Mouse (Mus musculus) lung, adult 2 months (tissue): ENCODE measurements around the gene Zfp385b. TPM values are rescaled to one million over a fixed set of nuclear protein-coding genes. Genes with fewer than 3 reads are reported as not detected.

Experiments
- DNase-seq: peaks from one replicate; pipeline ENCODE4 v3.0.0; 2022
- H3K4me1 ChIP-seq: fragments of 200-500 bp; 2 replicates; pipeline ENCODE4 v1.6.1; 2011; ENCODE audit warnings: low read length; ENCODE audit not compliant: control insufficient read depth, insufficient read depth
- H3K4me3 ChIP-seq: fragments of 200-500 bp; replicated peaks from 2 replicates; pipeline ENCODE3; 2011; ENCODE audit warnings: low read depth, mild to moderate bottlenecking, control low read depth, low read length; ENCODE audit errors: extremely low read depth
- CTCF ChIP-seq: fragments of 200-500 bp; IDR thresholded peaks from 2 replicates; pipeline ENCODE4 v1.5.1; 2011; ENCODE audit warnings: mild to moderate bottlenecking, low read length, control low read depth; ENCODE audit not compliant: insufficient read depth
- POLR2A ChIP-seq: fragments of 200-500 bp; IDR thresholded peaks from 2 replicates; pipeline ENCODE4 v1.6.1; 2011; ENCODE audit warnings: low read depth, mild to moderate bottlenecking, control low read depth, low read length, borderline replicate concordance; ENCODE audit errors: extremely low read depth
- WGBS: fragments of 180-500 bp; shearing (Covaris S2); methylation state at CpG from one replicate; pipeline ENCODE4 v1.1.7; 2018; 5-methylcytosine and 5-hydroxymethylcytosine counted together
- polyA plus RNA-seq: library from polyadenylated mRNA; depleted of rRNA; stranded (reverse); fragments of >200 nt; gene quantifications from 2 replicates; pipeline ENCODE4 v1.2.3, GENCODE M21; 2012

Gene Zfp385b
- polyA plus RNA-seq, 1 experiment, result 5.2 TPM

DNA sequence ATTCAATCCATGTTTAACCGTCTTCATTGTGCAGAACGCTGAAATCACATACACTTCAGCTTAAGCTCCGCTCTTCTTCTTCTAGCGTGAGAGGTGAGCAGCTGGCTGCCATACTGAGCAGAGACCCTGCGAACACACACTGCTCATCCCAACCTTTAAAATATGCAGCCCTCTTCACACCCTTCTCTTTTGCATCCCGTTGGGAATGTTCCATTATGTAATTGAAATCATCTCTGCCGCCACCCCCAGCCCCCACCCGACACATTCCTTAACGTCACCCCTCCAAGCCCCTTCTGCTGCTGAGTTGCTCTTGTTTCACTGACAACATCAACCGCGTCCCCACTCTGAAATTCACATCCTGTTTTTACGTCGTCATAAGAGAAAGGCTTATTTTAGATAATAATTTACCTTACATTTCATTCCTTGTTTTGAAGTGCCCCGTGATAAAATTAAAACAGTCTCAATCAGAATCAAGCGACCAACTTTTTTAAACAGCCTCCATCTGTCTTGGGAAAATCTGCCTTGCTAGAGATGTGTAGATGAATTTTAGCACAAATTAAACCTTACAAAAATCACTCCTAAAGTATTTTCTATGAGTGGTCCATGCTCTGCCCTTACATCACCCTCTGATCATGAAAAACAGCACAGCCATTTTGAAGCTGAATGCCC, 60.9 kb downstream of the Zfp385b start:
- no peak for DNase-seq
- TF ChIP-seq POLR2A (no peak), CTCF (no peak)
- no peaks in the 10 kb centered on the region for H3K4me1 ChIP-seq
- 68% methylated on average over 15 of the region's 15 CpGs for WGBS
- H3K4me3 ChIP-seq, result no peak overlapping the region

DNA sequence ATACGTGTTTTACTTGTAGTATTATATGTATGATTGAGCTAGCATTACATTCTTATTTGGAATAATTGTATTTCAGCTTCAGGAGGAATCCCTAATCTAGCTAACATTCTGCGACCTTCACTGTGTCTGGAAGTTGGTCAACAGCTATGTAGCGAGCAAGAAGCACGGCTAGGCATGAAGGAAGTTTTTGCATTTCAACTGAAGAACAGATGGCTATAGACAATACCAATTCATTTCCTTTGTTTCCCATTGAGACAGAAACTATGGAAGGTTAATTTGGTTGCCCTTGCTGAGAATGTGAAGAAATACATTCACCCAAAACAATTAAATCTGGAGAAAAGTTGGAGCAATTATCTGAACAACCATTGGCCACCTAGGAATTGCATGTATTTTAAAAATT, 66.9 kb downstream of the Zfp385b start:
- no peaks in the 10 kb centered on the region for H3K4me1 ChIP-seq
- WGBS, result 78% methylated on average over 4 of the region's 4 CpGs
- TF ChIP-seq CTCF, result no peak
- TF ChIP-seq POLR2A, result no peak
- no peak for DNase-seq
- H3K4me3 ChIP-seq, result no peak overlapping the region

DNA sequence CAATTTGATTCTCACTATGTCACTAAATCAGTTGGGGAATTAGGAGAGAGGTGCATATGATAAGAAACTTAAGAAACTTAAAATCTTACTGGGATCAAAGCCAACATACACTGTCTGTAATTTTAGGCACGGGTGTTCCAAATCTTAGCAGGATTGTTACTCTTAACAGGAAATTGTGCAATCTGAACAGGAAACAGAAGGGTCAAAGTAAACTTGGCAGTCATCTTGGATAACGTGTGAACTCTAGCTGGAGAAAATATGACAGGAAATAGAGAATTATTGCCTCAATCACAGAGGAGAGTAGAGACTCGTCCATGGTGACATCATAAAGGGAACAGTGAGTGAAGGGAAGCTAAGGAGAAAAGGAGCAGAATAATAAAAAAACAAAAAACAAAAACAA, 69.8 kb downstream of the Zfp385b start:
- Histone ChIP-seq H3K4me3 (no peak overlapping the region), H3K4me1 (no peaks in the 10 kb centered on the region)
- 16% methylated on average over 3 of the region's 3 CpGs for WGBS
- DNase-seq, result no peak
- TF ChIP-seq POLR2A, result no peak
- no peak for TF ChIP-seq CTCF

- WGBS, result 43% methylated on average over 5 of the region's 5 CpGs
- no peak for DNase-seq
- TF ChIP-seq POLR2A, result no peak
- no peak for TF ChIP-seq CTCF
- Histone ChIP-seq H3K4me1 (no peaks in the 10 kb centered on the region), H3K4me3 (no peak overlapping the region)
Observed at GRCm38 (mm10) chr2:77746417-77746816, 73.0 kb downstream of the Zfp385b start.

DNA sequence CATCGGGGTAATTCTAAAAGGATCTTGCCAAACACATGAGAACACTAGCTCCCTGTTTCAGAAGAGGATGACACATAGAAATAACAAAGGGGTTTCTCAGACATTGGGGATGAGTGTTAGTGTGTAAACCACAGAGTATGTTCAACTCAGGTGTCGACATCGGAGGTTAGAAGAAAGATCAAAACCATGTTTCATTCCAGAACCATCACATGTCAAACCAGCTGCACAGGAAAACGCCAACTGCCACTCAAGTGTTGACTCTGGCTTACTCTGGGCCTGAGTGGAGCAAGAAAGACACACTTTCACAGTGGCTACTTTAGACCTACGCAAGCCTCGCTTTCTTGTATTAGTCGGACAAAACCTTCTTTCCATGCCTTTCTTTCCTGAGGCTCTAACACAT, 74.2 kb downstream of the Zfp385b start:
- no peak for TF ChIP-seq CTCF
- TF ChIP-seq POLR2A, result no peak
- 73% methylated on average over 7 of the region's 7 CpGs for WGBS
- Histone ChIP-seq H3K4me1 (no peaks in the 10 kb centered on the region), H3K4me3 (no peak overlapping the region)
- DNase-seq, result no peak

GRCm38 (mm10) chr2:77742359-77742758, 77.1 kb downstream of the Zfp385b start:
- TF ChIP-seq POLR2A (no peak), CTCF (no peak)
- no peaks in the 10 kb centered on the region for H3K4me1 ChIP-seq
- DNase-seq, result no peak
- 60% methylated on average over 4 of the region's 4 CpGs for WGBS
- no peak overlapping the region for H3K4me3 ChIP-seq

GRCm38 (mm10) chr2:77730196-77730595, 89.2 kb downstream of the Zfp385b start:
- no peak overlapping the region for H3K4me3 ChIP-seq
- no peak for DNase-seq
- H3K4me1 ChIP-seq, result no peaks in the 10 kb centered on the region
- TF ChIP-seq POLR2A (no peak), CTCF (no peak)
- WGBS, result 61% methylated on average over 2 of the region's 2 CpGs

GRCm38 (mm10) chr2:77726798-77727197, 92.6 kb downstream of the Zfp385b start:
- WGBS, result 79% methylated on average over 7 of the region's 7 CpGs
- H3K4me3 ChIP-seq, result no peak overlapping the region
- DNase-seq, result no peak
- no peak for TF ChIP-seq POLR2A
- no peak for TF ChIP-seq CTCF
- no peaks in the 10 kb centered on the region for H3K4me1 ChIP-seq

- Histone ChIP-seq H3K4me1 (no peaks in the 10 kb centered on the region), H3K4me3 (no peak overlapping the region)
- no peak for TF ChIP-seq CTCF
- no peak for TF ChIP-seq POLR2A
- WGBS, result 80% methylated on average over 4 of the region's 4 CpGs
- no peak for DNase-seq
Observed at GRCm38 (mm10) chr2:77720806-77721205, 98.6 kb downstream of the Zfp385b start.

DNA sequence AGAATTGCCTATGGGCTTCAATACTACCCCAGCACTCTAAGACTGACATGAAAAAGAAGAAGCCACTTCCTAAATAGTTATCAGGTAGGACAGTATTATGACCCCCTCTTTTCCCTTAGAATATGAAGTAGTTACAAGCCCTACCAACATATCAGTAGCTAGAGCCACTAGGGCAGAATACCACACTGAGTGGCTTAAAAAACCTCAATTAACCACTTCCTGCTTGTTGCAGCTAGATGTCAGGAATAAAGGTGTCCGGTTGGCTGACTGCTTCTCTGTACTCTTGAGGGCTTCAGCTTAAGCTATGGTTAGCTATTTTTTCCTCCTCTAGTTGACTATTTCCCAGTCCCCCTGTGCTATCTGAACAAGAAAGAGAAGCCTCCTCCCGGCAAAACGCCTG, 103.1 kb downstream of the Zfp385b start:
- TF ChIP-seq CTCF (no peak), POLR2A (no peak)
- no peaks in the 10 kb centered on the region for H3K4me1 ChIP-seq
- no peak for DNase-seq
- 65% methylated on average over 3 of the region's 3 CpGs for WGBS
- no peak overlapping the region for H3K4me3 ChIP-seq
